Mouse (Mus musculus): ENCODE data around the gene Myocd.

- TF ChIP-seq CTCF (IDR thresholded peaks at IDR 0.05; ENCODE audit: borderline replicate concordance, control insufficient read depth, extremely low read depth, insufficient read depth, low read length, poor library complexity) (no peak), POLR2A (IDR thresholded peaks at IDR 0.05; ENCODE audit: control insufficient read depth, extremely low read depth, insufficient read depth, low read length, poor library complexity) (no peak)
Observed at GRCm38 (mm10) chr11:65185114-65185513, 84.7 kb downstream of the Myocd start.
